Mouse (Mus musculus) left cerebral cortex, adult 2 months (tissue): ENCODE data around the gene Efna2. TPM values are rescaled to one million over a fixed set of nuclear protein-coding genes. Genes with fewer than 3 reads are reported as not detected.

ENCODE experiments used
- DNase-seq, 2 experiments: peaks; one replicate each; pipeline ENCODE4 v3.0.0; 2021 to 2022; ENCODE audit warnings: low spot score in 2 of 2, mixed read lengths in 1 of 2; ENCODE audit errors: extremely low spot score in 1 of 2
- H3K27ac ChIP-seq: fragments of 200-600 bp; 2 replicates; pipeline ENCODE4 v1.8.1; 2022
- H3K4me3 ChIP-seq: fragments of 200-600 bp; 2 replicates; pipeline ENCODE4 v1.8.1; 2022
- CTCF ChIP-seq: fragments of 200-600 bp; IDR thresholded peaks from 2 replicates; pipeline ENCODE4 v1.8.1; 2022; ENCODE audit warnings: antibody characterized with exemption, mild to moderate bottlenecking, moderate library complexity
- intact Hi-C: fragments of 180-260 bp; cut with DNase I; formaldehyde crosslinking; loops from one replicate; pipeline ENCODE4 v1.15.1; 2025
- total RNA-seq, 2 experiments: library from RNA; stranded (reverse); gene quantifications; 2 replicates each; pipeline ENCODE4 v1.2.3; 2021

The Efna2 gene
- total RNA-seq, 2 experiments from 2014 or later, result 6.8 to 7.2 TPM

- no peak for TF ChIP-seq CTCF
- Histone ChIP-seq H3K27ac (no peak overlapping the region), H3K4me3 (no peak overlapping the region)
- intact Hi-C loops, result no loop called here
- DNase-seq, result no peak
Observed at GRCm38 (mm10) chr10:80236145-80236825, 57.0 kb downstream of the Efna2 start.

GRCm38 (mm10) chr10:80237020-80237419, 57.7 kb downstream of the Efna2 start:
- Histone ChIP-seq H3K27ac (no peak overlapping the region), H3K4me3 (no peak overlapping the region)
- no peak for TF ChIP-seq CTCF
- intact Hi-C loops, result no loop called here
- DNase-seq, result no peak

- no peak overlapping the region for H3K4me3 ChIP-seq
- H3K27ac ChIP-seq, result no peak overlapping the region
- DNase-seq, result no peak
- TF ChIP-seq CTCF, result no peak
- intact Hi-C loops, result no loop called here
Observed at GRCm38 (mm10) chr10:80238306-80238705, 59.0 kb downstream of the Efna2 start.

Other genes starting within 250 kb of the Efna2 start
- 10 to 100 TPM; 45.4 to 49.4 TPM for gene Wdr18, start 219.3 kb upstream of the Efna2 start, total RNA-seq
- under 1 TPM; 0.14 to 0.20 TPM for gene Grin3b, start 208.8 kb upstream of the Efna2 start, total RNA-seq
- 100 to 1,000 TPM; 122 to 126 TPM for gene Tmem259, start 195.2 kb upstream of the Efna2 start, total RNA-seq
- gene Cnn2, start 190.9 kb upstream of the Efna2 start, total RNA-seq, result 1 to 10 TPM; 5.6 to 8.0 TPM
- gene Abca7, start 183.0 kb upstream of the Efna2 start, total RNA-seq, result 10 to 100 TPM; 13.5 to 13.8 TPM
- 1 to 10 TPM; 3.5 TPM for gene Arhgap45, start 162.8 kb upstream of the Efna2 start, total RNA-seq
- gene Polr2e, start 139.7 kb upstream of the Efna2 start, total RNA-seq, result 10 to 100 TPM; 73.0 to 76.0 TPM
- gene Gpx4, start 132.3 kb upstream of the Efna2 start, total RNA-seq, result 100 to 1,000 TPM; 494 to 526 TPM
- 10 to 100 TPM; 21.4 to 22.1 TPM for gene Sbno2, start 73.9 kb upstream of the Efna2 start, total RNA-seq
- 100 to 1,000 TPM; 102 to 106 TPM for gene Stk11, start 63.7 kb upstream of the Efna2 start, total RNA-seq
- 100 to 1,000 TPM; 356 to 366 TPM for gene Atp5d, start 40.9 kb upstream of the Efna2 start, total RNA-seq
- gene Cbarp, start 38.6 kb upstream of the Efna2 start, total RNA-seq, result 100 to 1,000 TPM; 431 to 456 TPM
- gene Midn, start 31.2 kb upstream of the Efna2 start, total RNA-seq, result 100 to 1,000 TPM in 1 of 2 experiments, 10 to 100 TPM in 1; 80.7 to 127 TPM
- 10 to 100 TPM; 75.8 to 93.0 TPM for gene Cirbp, start 13.5 kb upstream of the Efna2 start, total RNA-seq
- 1 to 10 TPM; 6.0 to 8.1 TPM for gene 1600002K03Rik, start 6.5 kb upstream of the Efna2 start, total RNA-seq
- 10 to 100 TPM; 37.8 to 43.3 TPM for gene Mum1, start 47.0 kb downstream of the Efna2 start, total RNA-seq
- 100 to 1,000 TPM; 194 to 206 TPM for gene Ndufs7, start 69.6 kb downstream of the Efna2 start, total RNA-seq
- gene Gamt, start 81.5 kb downstream of the Efna2 start, total RNA-seq, result 10 to 100 TPM; 16.6 to 23.3 TPM
- gene Dazap1, start 82.0 kb downstream of the Efna2 start, total RNA-seq, result 10 to 100 TPM; 87.4 to 90.3 TPM
- 100 to 1,000 TPM; 816 to 913 TPM for gene Rps15, start 113.0 kb downstream of the Efna2 start, total RNA-seq
- gene Apc2, start 116.5 kb downstream of the Efna2 start, total RNA-seq, result 100 to 1,000 TPM; 111 to 113 TPM
- gene 2310011J03Rik, start 141.1 kb downstream of the Efna2 start, total RNA-seq, result 10 to 100 TPM; 26.3 to 26.9 TPM
- 1 to 10 TPM; 4.0 to 5.4 TPM for gene Pcsk4, start 150.0 kb downstream of the Efna2 start, total RNA-seq
- 10 to 100 TPM; 13.5 to 13.6 TPM for gene Reep6, start 150.5 kb downstream of the Efna2 start, total RNA-seq
- gene Adamtsl5, start 168.9 kb downstream of the Efna2 start, total RNA-seq, result 10 to 100 TPM in 1 of 2 experiments, 1 to 10 TPM in 1; 7.9 to 11.1 TPM
- 10 to 100 TPM; 27.3 to 37.9 TPM for gene Plk5, start 177.0 kb downstream of the Efna2 start, total RNA-seq
- 10 to 100 TPM; 19.2 to 20.6 TPM for gene Mex3d, start 208.2 kb downstream of the Efna2 start, total RNA-seq
- 100 to 1,000 TPM; 139 to 150 TPM for gene Mbd3, start 220.1 kb downstream of the Efna2 start, total RNA-seq
- 100 to 1,000 TPM; 373 to 394 TPM for gene Uqcr11, start 227.3 kb downstream of the Efna2 start, total RNA-seq